Mouse (Mus musculus) testis, adult 2 months (tissue): ENCODE data around the gene Itga3.

ENCODE experiments used
- CTCF ChIP-seq: fragments of 200-500 bp; IDR thresholded peaks from 2 replicates; pipeline ENCODE4 v1.5.1; 2012; ENCODE audit warnings: low read depth, mild to moderate bottlenecking, inconsistent platforms, low read length, moderate library complexity; ENCODE audit not compliant: control insufficient read depth, insufficient read depth, insufficient replicate concordance
- POLR2A ChIP-seq: fragments of 200-500 bp; IDR thresholded peaks from 2 replicates; pipeline ENCODE4 v1.6.1; 2012; ENCODE audit warnings: low read depth, mild to moderate bottlenecking, inconsistent platforms, low read length, moderate library complexity; ENCODE audit not compliant: control insufficient read depth

- TF ChIP-seq CTCF (no peak), POLR2A (no peak)
Measured at GRCm38 (mm10) chr11:95080783-95081182, 4.2 kb upstream of the Itga3 start.
